Mouse (Mus musculus) adrenal gland, adult 2 months (tissue): ENCODE measurements around the gene Cfap73. TPM values are rescaled to one million over a fixed set of nuclear protein-coding genes. Genes with fewer than 3 reads are reported as not detected.

Experiments used
- DNase-seq: peaks from one replicate; pipeline ENCODE4 v3.0.0; 2021
- polyA plus RNA-seq: library from polyadenylated mRNA; depleted of rRNA; stranded (reverse); fragments of >200 nt; gene quantifications from 2 replicates; pipeline ENCODE4 v1.2.3, GENCODE M21; 2012
- total RNA-seq, 2 experiments: library from RNA; stranded (reverse); gene quantifications; 2 replicates each; pipeline ENCODE4 v1.2.3; 2021

The Cfap73 gene
- total and polyA plus RNA-seq, 3 experiments = 1.6 TPM; not detected in 2

GRCm38 (mm10) chr5:120647814-120648491 lies 13.9 kb upstream of the Cfap73 start:
- DNase-seq = no peak

GRCm38 (mm10) chr5:120647361-120647760 lies 13.3 kb upstream of the Cfap73 start:
- no peak for DNase-seq

GRCm38 (mm10) chr5:120645851-120646250 lies 11.8 kb upstream of the Cfap73 start:
- peak; percentile 76 for DNase-seq

- DNase-seq = peak; percentile 86
Observed at GRCm38 (mm10) chr5:120644227-120644626, 10.2 kb upstream of the Cfap73 start.

GRCm38 (mm10) chr5:120643365-120644085 lies 9.5 kb upstream of the Cfap73 start:
- DNase-seq = peak; percentile 88

GRCm38 (mm10) chr5:120640094-120640493 lies 6.1 kb upstream of the Cfap73 start:
- no peak for DNase-seq

- DNase-seq = no peak
Observed at GRCm38 (mm10) chr5:120635633-120636032, 1.6 kb upstream of the Cfap73 start.

GRCm38 (mm10) chr5:120634860-120635259 lies 825 bp upstream of the Cfap73 start:
- no peak for DNase-seq

- DNase-seq = no peak
Observed at GRCm38 (mm10) chr5:120631892-120632291, 2.1 kb downstream of the Cfap73 start.

GRCm38 (mm10) chr5:120631128-120631527 lies 2.9 kb downstream of the Cfap73 start:
- DNase-seq = no peak

GRCm38 (mm10) chr5:120628624-120629023 lies 5.4 kb downstream of the Cfap73 start:
- no peak for DNase-seq

- DNase-seq = no peak
Observed at GRCm38 (mm10) chr5:120627515-120628300, 6.3 kb downstream of the Cfap73 start.

- DNase-seq = no peak
Observed at GRCm38 (mm10) chr5:120626399-120626798, 7.6 kb downstream of the Cfap73 start.

- no peak for DNase-seq
Observed at GRCm38 (mm10) chr5:120624427-120624826, 9.6 kb downstream of the Cfap73 start.

GRCm38 (mm10) chr5:120622198-120622851 lies 11.7 kb downstream of the Cfap73 start:
- no peak for DNase-seq

- DNase-seq = no peak
Observed at GRCm38 (mm10) chr5:120621846-120622197, 12.2 kb downstream of the Cfap73 start.

GRCm38 (mm10) chr5:120621078-120621765 lies 12.8 kb downstream of the Cfap73 start:
- no peak for DNase-seq

GRCm38 (mm10) chr5:120620375-120621077 lies 13.5 kb downstream of the Cfap73 start:
- peak; percentile 87 for DNase-seq

GRCm38 (mm10) chr5:120619201-120619600 lies 14.8 kb downstream of the Cfap73 start:
- DNase-seq = no peak

- DNase-seq = no peak
Observed at GRCm38 (mm10) chr5:120618778-120619177, 15.3 kb downstream of the Cfap73 start.

GRCm38 (mm10) chr5:120615903-120616302 lies 18.1 kb downstream of the Cfap73 start:
- DNase-seq = no peak
